Mouse (Mus musculus) gastrocnemius, postnatal 4 days (tissue): ENCODE results near the gene Vash1. TPM values are rescaled to one million over a fixed set of nuclear protein-coding genes. Genes with fewer than 3 reads are reported as not detected.

ENCODE experiments used
- DNase-seq, 2 experiments: peaks; one replicate each; pipeline ENCODE4 v3.0.0; 2021 to 2022; ENCODE audit warnings: low spot score in 2 of 2, mixed read lengths in 2 of 2
- total RNA-seq, 2 experiments: library from RNA; stranded (reverse); gene quantifications; 2 replicates each; pipeline ENCODE4 v1.2.3; 2021

Vash1 gene
- total RNA-seq, 2 experiments from 2014 or later = 58.1 to 58.7 TPM

- DNase-seq = no peak
Observed at GRCm38 (mm10) chr12:86682178-86682577, 3.7 kb downstream of the Vash1 start.

GRCm38 (mm10) chr12:86683698-86684097 is 5.2 kb downstream of the Vash1 start:
- DNase-seq = no peak

- no peak for DNase-seq
Observed at GRCm38 (mm10) chr12:86685275-86685674, 6.8 kb downstream of the Vash1 start.

DNA sequence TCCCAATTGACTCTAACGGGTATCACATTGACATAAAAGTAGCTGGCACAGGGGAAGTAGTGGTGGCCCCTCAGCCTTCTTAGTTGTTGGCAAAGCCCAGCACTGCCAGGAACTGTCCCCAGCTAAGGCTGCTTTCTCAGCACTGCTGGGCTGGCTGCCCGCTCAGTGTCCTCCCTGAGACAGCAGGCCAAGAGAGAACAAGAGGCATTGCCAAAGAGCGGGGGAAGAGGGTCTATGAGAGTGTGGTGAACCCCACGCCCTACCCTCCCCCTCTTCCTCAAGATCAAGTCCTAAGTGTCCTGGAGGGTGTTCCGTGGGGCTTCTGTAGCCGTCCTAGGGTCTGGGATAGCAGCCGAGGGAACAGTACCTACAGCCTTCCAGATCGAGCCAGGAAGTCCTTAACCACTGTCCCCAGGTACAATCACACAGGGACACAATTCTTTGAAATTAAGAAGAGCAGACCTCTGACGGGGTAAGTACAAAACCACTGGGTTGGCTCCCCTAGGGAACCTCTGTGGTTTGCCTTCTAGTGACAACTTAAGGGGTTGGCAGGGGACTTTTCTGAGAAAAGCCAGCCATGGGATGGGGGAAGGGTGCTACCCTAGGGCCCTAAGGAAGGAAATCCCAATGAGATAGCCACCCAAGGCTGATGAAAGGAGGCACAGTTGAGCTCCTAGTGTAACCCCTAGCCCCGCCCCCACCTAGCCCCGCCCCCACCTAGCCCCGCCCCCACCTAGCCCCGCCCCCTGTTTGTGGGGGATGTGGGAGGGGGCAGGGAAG is 8.2 kb downstream of the Vash1 start:
- DNase-seq = no peak

DNA sequence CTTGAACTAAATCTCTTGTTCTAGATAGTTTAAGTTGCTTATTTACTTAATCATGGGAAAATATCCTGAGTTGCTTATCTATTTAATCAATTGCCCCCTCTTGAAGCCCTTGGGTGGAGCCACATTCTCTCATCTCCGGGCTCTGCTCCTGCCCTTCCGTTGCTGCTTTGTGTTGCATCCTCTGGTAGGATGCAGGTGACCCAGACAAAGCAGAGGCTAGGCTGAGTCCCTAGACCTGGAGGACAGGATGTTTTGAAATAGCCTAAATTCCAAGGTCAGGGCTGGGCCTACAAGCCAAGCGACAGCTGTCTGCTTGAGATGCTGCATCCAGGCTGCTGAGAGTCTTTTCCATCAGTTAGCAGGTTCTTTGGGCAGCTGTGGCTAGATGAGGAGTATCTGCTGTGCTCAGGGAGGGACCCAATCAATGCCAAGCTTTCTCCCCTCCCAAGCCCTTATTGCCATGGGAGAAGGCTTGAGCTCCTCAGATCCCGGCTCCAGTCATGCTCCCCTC is 9.0 kb downstream of the Vash1 start:
- DNase-seq = no peak

- DNase-seq = no peak
Observed at GRCm38 (mm10) chr12:86687971-86688573, 9.6 kb downstream of the Vash1 start.

DNA sequence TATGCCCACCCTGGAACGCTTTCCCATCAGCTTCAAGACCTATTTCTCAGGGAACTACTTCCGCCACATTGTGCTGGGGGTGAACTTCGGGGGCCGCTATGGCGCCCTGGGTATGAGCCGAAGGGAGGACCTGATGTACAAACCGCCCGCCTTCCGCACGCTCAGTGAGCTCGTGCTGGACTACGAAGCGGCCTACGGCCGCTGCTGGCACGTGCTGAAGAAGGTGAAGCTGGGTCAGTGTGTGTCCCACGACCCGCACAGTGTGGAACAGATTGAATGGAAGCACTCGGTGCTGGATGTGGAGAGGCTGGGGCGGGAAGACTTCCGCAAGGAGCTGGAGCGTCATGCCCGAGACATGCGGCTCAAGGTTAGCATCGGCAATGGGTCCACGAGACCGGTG is 10.4 kb downstream of the Vash1 start:
- DNase-seq = no peak

DNA sequence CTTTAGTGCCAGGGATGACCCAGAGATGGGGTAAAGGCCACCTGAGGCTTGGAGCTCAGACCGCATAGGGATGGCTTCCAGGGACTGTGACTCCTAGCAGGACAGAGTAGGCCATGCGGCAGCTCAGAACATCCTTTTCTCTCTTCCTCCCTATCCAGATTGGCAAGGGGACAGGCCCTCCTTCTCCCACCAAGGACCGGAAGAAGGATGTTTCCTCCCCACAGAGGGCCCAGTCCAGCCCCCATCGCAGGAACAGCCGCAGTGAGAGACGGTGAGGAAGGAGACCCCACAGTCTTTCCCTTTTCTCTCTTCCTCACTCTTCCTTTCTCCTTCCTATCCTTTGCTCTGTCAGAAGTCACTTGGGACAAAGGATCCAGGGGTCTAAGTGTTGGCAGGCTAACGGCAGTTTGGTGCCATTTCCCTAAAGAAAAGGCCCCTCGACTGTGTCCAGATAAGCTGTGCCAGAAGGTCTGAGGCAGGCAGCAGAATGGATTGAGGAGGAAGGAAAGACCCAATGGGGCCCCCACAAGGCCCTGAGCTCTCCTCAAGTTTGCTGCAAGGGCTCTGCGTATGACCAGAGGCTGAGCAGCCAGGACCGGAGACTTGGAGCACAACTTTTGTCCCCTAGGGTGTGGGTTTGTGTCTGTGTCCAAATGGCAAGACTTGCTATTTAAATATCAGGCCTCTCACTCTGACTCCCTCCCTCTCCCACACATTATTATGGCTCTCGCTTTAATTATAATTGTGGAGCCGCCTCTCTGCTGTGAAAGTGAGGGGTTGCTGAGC is 12.4 kb downstream of the Vash1 start:
- DNase-seq = no peak

DNA sequence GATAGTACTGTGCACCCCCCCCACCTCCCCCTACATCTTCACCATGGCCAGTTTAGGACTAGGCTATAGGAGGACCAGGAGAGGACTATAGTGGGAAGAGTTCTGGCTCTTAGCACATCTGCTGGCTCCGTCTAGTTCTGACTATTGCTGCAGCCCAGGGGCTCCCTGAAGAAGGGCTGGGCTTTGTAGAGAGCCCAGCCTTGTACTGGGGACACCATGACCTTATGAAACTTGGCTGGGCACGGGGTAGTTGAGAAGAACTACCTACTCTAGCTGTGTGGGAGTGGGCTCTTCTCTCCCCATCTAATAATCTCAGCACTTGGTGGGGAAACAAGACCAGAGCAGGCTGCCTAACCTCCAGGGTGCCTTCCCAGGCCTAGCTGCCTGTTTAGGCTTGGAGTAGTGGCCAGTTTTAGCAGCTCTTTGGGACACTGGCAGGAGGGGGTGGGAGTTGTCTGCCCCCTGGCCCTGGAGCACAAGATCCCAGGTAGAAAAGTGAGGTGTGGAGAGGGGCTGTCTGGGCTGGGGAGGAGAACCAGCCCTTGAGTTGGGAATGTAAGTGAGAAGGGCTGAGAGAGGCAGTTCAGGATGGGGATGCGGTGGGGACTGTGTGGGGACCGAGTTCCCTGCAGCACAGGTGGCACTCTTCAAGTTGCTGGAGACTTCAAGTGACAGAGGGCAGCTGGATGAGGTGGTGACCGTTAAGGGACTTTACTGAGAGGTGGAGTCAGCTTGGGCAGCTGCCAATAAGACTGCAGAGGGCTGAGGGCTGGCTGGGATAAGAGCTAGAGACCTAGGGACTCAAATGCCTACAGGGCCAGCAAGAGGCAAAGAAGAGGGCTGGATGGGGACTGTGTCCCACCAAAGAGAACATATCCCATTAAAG is 14.2 kb downstream of the Vash1 start:
- no peak for DNase-seq

GRCm38 (mm10) chr12:86693389-86693788 is 14.9 kb downstream of the Vash1 start:
- no peak for DNase-seq

- DNase-seq = no peak
Observed at GRCm38 (mm10) chr12:86694441-86694840, 15.9 kb downstream of the Vash1 start.

- DNase-seq = no peak
Observed at GRCm38 (mm10) chr12:86697996-86698395, 19.5 kb downstream of the Vash1 start.

- DNase-seq = no peak
Observed at GRCm38 (mm10) chr12:86698537-86698936, 20.0 kb downstream of the Vash1 start.

DNA sequence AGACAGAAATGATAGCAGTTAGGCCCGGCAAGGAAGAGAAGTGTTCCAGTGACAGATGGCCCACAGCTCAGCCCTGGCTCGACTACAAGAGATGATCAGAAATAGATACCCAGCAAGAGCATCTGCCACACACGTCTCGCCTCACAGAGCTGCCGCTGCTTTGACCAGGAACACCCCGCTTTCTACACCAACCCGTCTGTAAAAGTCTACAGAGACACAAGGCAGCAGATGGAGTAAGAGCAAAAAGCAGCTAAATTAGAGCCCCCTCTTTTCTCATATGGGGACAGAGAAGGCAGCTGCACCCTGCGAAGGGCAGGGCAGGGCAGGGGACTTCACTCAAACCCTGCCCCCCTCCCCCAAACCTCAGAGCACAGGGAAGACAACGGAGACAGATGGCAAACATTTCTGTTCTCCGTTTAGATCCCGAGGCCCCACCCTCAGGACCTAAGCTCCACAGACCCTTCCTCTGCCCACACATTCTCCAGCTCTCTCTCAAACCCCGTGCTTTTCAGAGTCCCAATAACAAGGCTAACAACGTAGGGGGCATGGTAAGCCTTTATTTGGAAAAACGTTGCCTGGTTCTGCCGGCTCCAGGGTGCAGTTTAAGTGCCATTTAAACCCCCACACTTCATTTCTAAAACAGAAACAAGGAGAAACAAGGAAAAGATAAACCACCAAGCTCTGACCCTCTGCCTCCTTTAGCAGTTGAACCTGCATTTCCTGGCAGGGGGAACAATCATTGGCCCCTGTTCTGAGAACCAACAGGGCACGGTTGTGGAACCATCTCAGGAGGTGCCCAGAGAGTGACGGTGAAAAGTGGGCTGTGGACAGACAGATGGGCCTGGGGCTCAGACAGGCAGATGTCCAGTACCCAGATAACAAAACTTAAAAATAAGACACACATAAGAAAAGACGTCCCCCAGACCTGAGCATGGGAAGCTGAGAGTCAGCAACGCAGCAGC is 21.7 kb downstream of the Vash1 start:
- no peak for DNase-seq

DNA sequence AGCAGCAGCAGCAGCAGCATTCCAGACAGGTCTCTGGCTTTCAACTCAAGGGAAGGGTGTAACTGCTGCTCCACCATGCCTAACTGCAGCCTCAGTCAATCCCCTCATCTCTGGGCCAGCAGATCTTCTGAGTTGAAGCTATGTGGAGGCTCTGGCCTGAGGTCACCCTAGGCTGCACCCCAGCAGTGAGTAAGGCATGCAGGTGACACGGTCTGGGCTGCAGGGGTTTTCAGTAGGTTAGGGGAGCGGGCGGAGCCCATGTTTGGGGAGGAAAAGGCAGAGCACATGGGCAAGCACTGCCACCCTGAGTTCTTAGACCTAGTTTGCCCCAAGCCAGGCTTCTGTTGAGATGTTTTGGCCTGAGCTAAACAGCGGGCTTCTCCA is 22.4 kb downstream of the Vash1 start:
- no peak for DNase-seq

- DNase-seq = no peak
Observed at GRCm38 (mm10) chr12:86701491-86701890, 23.0 kb downstream of the Vash1 start.

DNA sequence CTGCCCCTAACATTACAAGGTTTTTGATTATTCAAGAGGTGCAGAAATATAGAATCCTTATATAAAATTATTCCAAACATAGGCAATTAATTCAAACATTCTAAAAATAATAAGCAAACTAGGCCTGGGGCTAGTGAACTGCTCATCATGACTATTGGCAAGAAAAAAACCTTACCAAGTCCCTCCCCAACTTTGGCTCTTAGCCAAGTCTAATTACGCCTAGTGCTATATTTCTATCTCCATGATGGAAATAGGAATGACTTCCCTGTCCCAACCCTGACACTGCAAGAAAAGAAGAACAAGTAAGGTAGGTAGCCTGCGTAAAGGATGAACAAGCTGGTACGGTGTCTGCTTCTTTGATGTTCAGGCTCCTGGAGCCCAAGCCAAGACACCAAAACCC is 24.2 kb downstream of the Vash1 start:
- no peak for DNase-seq

DNA sequence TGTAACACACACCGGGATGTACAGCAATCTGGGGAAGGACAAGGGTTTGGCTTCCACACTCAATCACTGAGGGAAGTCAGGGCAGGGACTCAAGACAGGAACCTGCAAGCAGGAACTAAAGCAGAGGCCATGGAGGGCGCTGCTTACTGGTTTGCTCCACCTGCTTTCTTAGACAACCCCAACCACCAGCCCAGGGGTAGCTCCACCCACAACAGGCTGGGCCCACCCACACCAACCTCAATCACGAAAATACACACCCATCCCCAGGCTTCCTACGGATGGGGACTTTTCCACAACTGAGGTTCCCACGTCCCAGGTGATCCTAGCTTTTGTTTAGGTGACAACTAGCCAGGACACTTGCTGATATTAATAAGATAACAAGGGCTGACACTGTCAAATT is 27.3 kb downstream of the Vash1 start:
- DNase-seq = no peak

- DNase-seq = no peak
Observed at GRCm38 (mm10) chr12:86714026-86714425, 35.5 kb downstream of the Vash1 start.

DNA sequence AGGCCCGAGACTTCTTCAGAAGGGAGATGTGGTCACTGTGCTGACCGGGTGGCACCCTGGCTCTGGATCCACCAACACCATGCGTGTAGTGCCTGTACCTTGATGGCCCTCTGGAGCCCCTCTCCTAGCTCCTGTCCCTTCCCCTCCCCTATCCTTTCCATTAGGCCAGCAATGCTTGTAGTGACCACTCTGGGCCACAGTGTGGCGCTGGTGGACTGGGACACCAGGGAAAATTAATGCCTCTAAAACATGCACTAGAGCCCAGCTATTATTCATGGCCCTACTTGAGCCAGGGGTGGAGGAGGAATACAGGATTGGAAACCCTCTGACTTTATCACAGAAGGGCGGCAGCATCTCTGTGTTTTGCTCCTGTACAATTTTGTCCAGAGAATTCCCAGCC is 36.9 kb downstream of the Vash1 start:
- DNase-seq = peak; percentile 63 to 74
